Mouse (Mus musculus) cerebellum, postnatal 10 days (tissue): Measurements from ENCODE around the gene Fetub.
A peak's percentile ranks its signal among the peaks of the same experiment; 100 is the strongest.

Source experiments
- DNase-seq, 2 experiments: peaks; one replicate each; pipeline ENCODE4 v3.0.0; 2021; ENCODE audit warnings: mixed read lengths in 2 of 2

Gene Fetub

GRCm38 (mm10) chr16:22918034-22918433, at the start of gene Fetub:
Fetub (plus strand) TSS chr16:22918334.
- no peak for DNase-seq

GRCm38 (mm10) chr16:22872397-22872796, 45.7 kb upstream of the Fetub start:
- no peak for DNase-seq

- no peak for DNase-seq
These were observed 44.8 kb upstream of the Fetub start for GRCm38 (mm10) chr16:22873369-22873768.

DNA sequence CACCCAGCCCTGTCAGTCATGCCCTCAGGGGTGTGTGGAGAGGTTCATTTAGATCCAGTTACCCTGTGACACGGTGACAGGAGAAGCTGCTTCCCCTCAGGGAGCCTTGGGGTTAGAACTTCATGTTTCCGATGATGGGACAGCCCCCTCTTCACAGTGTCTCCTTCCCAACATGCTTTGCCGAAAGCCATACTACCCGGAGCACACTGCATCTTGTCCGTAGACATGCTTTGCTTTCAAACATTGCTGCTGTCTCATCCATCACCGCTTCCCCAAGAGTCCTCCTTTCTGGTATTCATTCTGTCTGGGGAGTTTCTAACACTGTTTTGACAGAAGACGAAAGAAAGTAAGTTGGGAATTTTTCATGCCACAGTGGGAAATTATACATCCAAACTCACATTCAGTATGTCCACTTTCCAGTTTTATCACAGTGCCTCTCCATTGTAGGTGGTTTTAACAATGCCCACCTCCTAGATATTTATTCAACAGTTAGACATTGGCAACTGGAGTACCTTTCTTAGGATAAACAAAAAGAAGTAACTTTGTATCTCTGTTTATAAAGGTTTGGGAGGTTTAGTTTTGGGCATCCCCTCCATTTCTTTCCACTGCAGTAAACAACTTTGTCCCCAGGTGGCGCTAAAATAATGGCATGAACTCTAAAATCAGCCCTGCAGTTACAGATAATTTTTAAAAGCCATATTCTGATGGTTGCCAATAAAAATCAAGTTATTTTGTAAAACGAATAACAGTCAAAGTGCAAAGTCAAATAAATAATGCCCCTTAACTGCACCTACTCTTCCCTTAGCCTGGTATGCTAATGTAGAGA, 41.7 kb upstream of the Fetub start:
- peak; percentile 57 to 69 for DNase-seq

- DNase-seq = peak; percentile 61 to 81
These were observed 40.3 kb upstream of the Fetub start for GRCm38 (mm10) chr16:22877660-22878390.

- no peak for DNase-seq
These were observed 39.4 kb upstream of the Fetub start for GRCm38 (mm10) chr16:22878716-22879115.

DNA sequence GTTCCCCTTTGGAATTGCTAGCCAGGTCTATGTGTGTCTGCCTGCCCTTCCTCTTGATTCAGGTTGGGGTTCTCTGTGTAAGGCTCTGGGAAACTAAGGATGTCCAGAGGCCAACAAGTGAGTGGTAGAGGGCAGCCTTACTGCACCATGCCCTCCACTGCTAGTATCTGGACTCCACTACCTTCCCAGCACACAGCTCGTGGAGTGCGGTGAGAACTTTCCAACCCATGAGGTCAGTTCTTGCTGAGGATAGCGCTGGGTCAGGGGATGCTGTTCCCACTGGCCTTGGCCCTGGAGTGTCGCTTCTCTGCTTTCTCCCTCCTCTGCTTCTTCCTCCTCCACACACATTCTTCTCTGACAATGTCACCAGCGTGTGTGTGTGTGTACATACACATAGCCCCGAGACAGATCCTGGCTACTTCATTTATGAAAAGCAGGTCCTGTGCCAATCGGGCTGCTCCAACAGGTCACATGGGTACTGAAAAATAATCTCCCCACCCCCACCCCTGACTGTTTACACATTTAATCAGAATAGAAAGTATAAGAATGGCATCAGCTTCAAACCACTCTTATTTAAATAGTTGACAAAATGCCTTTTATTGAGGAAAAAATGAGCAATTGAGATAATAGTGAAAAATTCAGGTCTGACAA, 38.1 kb upstream of the Fetub start:
- DNase-seq = no peak

DNA sequence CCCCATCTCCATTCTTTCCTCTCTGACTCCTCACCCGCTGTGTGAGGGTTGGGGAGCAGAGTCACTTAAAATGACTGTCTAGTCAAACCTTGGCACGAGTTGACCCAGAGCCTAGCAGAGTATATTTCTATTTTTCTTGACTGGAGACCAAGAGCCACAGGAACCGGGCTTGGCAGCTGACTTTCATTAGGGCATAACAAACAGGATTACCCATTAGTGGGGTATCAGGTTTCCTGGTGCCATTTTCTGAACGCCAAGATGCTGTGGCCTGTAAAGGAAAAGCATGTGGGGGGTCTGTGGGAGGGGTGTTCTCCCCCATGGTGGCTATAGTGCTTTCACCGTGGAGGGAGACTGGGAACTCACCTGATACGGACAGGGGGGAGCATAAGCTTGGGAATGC, 37.2 kb upstream of the Fetub start:
- DNase-seq = peak; percentile 47 to 57

- DNase-seq = no peak
These were observed 36.6 kb upstream of the Fetub start for GRCm38 (mm10) chr16:22881487-22881886.

DNA sequence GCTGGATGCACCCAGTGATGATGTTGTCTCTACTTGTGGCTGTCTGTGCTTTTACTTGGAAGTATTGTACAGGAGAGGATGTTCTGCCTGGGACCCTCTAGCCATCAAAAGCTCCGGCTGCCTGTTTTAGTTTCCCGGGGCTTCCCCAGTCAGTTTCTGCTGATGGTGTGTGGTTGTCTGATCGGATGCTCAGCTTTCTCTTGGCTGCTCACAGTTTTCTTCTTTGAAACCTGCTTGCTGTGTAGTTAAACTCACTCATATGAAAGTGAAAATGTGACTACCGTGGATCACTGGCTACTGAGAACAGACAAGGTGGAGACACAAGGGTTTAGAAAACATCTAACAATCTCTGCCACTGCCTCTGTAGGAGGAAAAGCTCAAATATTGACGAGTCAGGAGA, 34.7 kb upstream of the Fetub start:
- DNase-seq = no peak

DNA sequence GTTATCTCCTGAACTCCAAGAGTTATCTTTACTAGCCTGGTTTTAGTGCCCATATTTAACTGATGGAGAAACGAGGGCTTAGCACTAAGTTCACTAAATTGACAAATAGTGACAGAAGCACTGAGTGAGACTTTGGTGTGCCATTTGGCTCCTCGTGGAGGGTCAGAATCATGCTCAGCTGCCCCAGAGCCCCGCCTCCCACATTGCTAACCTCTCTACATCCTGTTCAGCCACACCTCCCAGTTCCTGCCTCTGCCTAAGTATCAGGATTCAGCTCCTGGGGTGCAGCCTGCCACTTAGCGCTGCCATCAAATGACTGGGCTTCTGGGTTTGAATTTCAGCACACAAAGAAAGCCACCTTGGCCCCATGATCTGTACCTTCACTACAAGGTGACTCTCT, 32.8 kb upstream of the Fetub start:
- DNase-seq = no peak

DNA sequence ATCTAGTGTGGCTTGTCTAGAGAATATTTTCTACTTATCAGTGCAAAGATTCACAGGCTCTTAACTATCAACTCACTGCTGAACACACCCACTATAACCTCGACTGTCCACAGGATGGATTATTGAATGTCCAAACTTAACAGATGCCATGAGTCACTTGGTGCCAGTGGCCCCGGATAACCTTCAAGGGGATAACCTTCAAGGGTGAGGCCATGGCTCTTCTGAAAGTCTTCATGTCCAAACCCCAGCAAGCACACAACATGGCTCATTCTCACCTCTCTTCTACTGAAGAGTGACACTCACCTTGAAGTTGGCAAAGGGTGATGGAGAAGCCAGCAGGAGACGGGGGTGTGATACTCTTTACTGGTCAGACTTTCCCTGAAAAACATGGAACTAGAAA, 31.4 kb upstream of the Fetub start:
- no peak for DNase-seq

- no peak for DNase-seq
These were observed 29.3 kb upstream of the Fetub start for GRCm38 (mm10) chr16:22888835-22889234.

DNA sequence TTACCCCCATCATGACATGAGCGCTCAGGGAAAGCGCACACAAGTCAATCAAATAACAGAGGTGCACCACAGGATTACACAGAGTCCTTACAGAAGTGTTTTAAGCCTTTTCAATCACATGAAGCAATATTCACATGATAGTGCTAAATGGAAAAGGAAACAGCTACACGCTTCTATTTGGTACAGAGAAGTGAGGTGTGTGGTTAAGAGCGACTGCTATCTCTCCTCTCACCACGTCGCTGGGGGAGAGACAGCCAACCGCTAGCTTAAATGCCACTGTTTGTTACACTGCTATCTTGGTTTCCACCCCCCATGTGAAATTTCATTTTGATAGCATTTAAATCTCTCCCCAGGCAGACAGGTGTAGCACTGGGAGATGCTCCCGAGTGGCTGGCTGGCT, 28.4 kb upstream of the Fetub start:
- DNase-seq = no peak

GRCm38 (mm10) chr16:22890683-22891510, 27.2 kb upstream of the Fetub start, which contains the start of gene Ahsg:
Ahsg (plus strand) TSS chr16:22891277.
- no peak for DNase-seq

DNA sequence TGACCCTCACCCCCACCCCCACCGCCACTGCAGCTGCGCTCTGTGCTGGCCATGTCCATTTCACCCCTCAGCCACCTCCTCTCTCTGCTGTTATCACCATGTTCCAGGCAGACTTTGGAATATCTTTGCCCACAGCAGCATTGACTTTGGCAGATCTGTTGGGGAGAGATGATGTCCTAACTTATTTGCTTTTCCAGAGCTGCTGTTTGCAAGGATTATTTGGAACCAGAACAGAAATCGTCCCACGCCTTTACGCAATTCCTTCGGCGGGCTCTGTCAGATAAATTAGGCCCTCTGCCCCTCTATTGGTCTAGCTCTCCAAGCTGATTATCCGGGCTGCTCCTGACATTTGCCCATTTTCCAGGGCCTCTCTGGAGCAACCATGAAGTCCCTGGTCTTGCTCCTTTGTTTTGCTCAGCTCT, 26.4 kb upstream of the Fetub start:
- no peak for DNase-seq

DNA sequence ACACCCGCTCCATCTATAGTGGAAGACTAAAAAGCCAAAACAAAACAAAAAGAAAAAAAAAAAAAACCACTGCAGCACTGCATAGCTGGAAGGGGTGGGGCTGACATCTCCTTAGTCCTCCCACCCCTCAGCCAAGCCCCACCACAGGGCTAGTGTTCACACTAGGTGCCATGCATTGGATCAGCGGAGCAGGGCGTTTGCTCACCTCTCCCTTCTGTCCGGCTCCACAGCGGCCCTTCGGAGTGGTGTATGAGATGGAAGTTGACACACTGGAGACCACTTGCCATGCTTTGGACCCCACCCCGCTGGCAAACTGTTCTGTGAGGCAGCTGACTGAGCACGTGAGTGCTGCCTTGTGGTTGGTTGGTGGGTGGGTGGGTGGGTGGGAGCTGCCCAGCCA, 24.0 kb upstream of the Fetub start:
- DNase-seq = peak in 1 of 2 experiments; percentile 13

- no peak for DNase-seq
These were observed 21.5 kb upstream of the Fetub start for GRCm38 (mm10) chr16:22896618-22897017.

DNA sequence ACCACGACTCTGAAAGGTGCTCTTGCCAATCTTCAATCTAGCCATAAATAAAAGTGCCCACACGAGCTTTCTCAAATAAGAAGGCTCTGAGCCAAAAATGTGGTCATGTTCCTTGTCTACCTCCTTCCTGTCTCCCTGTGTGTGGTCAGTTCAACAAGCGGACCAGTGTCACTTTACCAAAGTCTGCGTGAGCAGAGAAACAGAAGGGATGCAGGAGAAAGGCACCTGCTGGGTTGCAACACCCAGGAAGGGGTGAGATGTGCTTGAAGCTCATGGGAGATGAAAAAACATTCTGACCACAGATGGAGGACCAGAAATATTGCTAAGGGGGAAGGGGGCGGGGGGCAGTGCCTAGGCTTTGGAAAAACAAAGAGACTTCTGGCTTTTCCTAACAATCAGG, 18.8 kb upstream of the Fetub start:
- DNase-seq = no peak

DNA sequence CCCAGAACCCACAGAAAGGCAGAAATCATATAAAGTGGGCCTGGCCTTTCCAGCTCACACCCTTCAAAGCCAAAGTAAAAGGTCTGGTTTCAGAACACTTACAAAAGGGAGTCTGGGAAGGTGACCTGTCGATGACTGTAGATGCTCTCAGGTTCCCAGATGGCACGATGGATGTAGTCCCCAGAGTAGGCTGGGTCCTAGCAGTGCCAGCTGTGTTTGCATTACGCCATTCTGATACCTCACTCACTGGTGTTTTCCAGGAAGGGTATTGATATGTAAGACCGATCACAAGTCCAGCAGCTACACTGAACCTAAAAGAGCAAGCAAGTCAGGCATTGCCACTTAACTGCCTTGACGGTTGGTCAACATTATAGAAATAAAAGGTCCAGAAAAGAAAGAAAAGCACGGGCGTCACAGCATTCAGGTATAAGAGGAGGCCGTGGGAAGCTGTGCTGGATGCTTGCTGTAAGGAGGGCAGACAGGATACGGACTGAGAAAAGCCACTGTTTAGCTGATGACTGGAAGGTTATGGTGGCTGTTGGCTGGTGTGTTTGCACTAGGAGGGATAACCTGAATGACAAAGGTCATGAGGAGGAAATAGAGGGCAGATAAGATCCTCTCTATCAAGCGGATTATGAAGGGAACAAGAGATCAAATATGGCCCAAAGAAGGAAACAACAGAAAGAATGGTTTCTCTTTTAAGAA, 18.1 kb upstream of the Fetub start:
- DNase-seq = no peak

DNA sequence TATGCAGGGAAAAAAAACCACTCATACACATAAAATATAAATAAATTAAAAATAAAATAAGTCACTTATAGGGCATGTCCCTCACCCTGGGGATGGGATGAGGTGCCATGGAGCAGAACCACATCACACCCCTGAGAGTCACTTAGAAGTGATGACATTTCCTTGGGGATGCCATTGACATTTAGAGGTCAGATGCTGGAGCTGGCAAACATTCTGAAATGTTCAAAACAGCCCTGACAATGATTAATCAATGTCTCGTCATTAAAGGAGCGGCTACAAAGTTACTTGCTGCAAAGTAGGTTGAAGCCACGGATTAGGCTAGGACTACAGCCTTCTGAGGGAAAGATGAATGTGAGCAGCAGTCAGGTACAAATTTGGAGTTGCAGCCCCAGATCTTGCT, 16.8 kb upstream of the Fetub start:
- DNase-seq = no peak

DNA sequence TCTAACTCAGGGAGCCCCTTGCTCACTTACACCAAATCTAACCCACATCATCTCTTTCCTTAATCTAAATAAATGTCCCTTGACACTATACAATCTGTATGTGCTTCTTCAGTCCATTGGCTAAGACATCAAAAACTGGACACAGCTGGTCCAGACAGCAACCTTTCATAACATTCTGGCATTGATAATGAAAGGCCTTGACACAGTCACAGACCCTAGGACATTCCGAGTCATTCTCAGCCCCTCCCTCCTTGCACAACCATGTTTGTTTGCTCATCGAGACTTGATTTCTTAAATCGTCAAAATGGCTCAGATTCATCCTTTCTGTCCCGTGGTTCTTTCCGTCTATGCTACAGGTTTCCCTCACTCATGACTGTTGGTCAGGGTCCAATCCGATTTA, 8.8 kb upstream of the Fetub start:
- DNase-seq = no peak
